Mouse (Mus musculus): ENCODE data around the gene Vmn1r68. TPM values are rescaled to one million over a fixed set of nuclear protein-coding genes. Genes with fewer than 3 reads are reported as not detected.

Vmn1r68 gene
- polyA plus RNA-seq (2012; rRNA removed): not detected in 2 replicates

DNA sequence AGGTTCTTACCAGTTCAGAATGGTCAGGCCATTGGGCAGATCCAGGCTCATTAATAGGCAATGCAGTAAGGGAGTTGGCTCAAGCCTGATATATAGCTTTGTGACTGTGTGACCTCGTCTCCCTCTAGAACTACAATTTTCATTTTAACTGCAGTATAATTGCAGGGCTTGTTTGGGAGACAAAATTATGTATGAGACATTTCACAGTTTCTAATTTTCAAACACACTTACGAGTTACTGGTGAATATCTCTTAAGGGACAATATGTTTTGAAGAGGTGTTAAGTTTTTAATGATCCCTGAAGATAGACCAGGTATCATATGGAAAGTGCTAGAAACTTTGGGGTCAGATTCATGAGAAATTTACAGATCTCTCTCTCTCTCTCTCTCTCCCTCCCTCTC is at the start of gene Vmn1r68:
Gene Vmn1r68 (minus strand): TSS at position 101 of the 400 bp plus-strand sequence.

GRCm38 (mm10) chr7:10494786-10495521 is 63.3 kb downstream of the Vmn1r68 start, which contains the start of gene Zik1:
Gene Zik1 (minus strand): TSS chr7:10495394.

Other genes starting within 250 kb of the Vmn1r68 start
- not detected in 2 replicates for gene Vmn1r67, start 115.2 kb downstream of the Vmn1r68 start, polyA plus RNA-seq (2012; rRNA removed)
- gene Zik1, start 63.1 kb downstream of the Vmn1r68 start, polyA plus RNA-seq (2012; rRNA removed): 0.10 and 0.22 TPM in 2 replicates
- not detected in 2 replicates for gene Vmn1r69, start 55.2 kb upstream of the Vmn1r68 start, polyA plus RNA-seq (2012; rRNA removed)
- not detected in 2 replicates for gene Vmn1r70, start 73.0 kb upstream of the Vmn1r68 start, polyA plus RNA-seq (2012; rRNA removed)
- gene Nlrp4b, start 129.3 kb upstream of the Vmn1r68 start, polyA plus RNA-seq (2012; rRNA removed): not detected in 2 replicates
- not detected in 2 replicates for gene Vmn1r71, start 195.9 kb upstream of the Vmn1r68 start, polyA plus RNA-seq (2012; rRNA removed)

Data from colon, adult 2 months (tissue).